Mouse (Mus musculus) spleen, adult 18-20 months (tissue): ENCODE measurements around the gene Sult4a1.
A peak's percentile ranks its signal among the peaks of the same experiment; 100 is the strongest.
"Not testable (repeated sequence)": the region's sequence is repeated elsewhere in the genome, so short reads cannot be mapped to it uniquely, and the experiment has no call there.

Experiments used
- DNase-seq, 2 experiments: peaks; one replicate each; pipeline ENCODE4 v3.0.0; 2022; ENCODE audit warnings: mixed read lengths in 2 of 2

The Sult4a1 gene

GRCm38 (mm10) chr15:84105105-84105923 lies at the start of gene Sult4a1:
Gene Sult4a1, minus strand, starts transcription at chr15:84105754.
- DNase-seq: no peak

DNA sequence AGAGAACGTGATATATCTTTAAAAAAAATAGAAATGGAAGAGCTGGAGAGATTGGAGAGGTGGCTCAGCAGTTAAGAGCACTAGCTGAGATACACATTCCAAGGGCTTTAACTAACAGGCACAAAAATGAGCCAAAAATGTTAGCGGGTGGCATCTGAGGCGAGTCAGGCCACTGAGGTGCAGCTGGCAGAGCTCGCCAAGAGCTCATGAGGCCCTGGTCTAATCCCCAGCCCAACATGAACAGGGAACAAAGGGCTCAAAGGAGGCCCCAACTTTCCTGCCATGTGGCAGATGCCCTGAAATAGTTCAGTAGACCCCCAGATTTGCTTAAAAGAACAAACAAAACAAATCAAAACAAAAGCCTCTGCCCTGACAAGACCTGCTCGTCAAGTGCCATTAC lies 35.4 kb upstream of the Sult4a1 start:
- DNase-seq: no peak

- no peak for DNase-seq
Measured at GRCm38 (mm10) chr15:84140109-84140508, 34.6 kb upstream of the Sult4a1 start.

DNA sequence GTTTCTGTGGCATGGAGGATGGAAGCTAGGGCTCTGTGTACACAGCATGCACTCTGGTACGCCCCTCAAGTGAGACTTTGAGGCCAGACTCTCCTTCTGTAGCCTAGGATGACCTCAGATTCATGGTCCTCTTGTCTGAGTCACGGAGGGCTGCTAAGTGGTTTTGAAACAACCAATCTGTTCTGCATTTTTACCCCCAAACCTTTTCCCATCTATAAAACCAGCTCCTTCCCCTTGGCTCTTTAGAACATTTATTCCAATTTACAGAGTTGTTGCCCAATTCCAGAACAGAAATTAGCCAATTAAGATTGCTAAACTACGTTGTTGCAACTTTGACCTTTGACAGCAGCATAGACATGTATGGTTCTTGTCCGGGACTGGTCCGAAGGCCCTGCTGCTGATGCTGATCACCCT lies 34.0 kb upstream of the Sult4a1 start:
- no peak for DNase-seq

DNA sequence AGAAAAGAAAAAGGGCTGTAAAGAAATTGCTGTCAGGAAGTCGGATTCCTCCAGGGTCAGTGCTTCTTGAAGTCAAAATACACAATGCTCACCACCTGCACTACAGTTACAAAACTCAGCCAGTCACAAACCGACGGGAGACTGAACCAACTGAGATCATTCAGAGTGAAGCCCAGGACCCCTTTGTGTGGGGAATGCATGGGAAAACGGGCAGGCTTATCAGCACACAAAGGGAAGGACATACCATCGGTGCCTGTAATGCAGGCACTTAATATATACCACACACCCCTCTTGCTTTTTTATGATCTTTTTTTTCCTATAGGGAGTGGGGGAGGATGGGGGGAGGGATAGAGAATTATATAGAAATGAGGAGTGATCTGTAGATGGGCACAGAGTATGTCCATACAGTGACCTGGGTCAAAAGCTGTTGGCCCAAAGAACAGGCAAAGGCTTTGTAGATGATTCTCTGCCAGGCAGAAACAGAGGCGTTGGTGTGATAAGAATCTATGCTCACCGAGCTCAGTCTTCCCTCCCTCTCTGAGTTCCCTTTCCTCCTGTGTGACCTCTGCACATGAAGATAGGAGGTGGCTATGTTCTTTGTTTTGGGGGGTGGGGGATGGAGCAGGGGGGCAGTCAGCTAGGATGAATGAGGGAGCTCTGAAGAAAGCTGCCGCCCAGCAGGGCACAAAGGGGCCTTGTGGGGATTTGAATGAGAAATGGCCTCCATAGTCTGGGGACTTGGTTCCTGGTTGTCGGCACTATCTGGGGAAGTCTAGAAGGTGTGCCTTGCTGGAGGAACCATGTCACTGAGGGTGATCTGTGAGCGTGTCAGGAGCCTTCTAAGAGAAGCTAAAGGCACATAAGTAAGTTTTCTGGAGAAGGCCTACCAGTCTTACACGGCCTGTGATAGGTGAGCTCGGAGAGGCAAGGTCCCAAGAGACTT lies 31.2 kb upstream of the Sult4a1 start:
- no peak for DNase-seq

- DNase-seq: peak in 1 of 2 experiments; percentile 41
Measured at GRCm38 (mm10) chr15:84135472-84135871, 29.9 kb upstream of the Sult4a1 start.

DNA sequence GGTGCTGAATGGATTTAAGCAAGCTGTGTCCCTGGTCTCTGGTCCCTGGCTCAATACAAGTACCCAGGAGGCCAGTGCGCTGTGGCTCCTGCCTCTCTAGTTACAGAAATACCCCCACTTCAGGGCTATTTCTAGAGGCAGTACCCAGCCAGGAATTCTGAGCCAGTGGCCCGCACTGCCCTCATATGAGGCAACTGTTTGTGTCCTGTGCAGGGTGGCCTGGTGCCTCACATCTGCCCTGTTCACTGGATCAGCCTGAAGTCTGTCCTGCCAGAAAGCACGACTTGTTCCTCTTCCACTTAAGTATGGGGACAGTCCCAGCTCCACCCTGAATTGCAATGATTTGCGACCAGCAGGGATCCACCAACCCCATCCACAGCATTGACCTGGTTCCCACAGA lies 27.9 kb upstream of the Sult4a1 start:
- DNase-seq: no peak

GRCm38 (mm10) chr15:84131971-84132370 lies 26.4 kb upstream of the Sult4a1 start:
- no peak for DNase-seq

- no peak for DNase-seq
Measured at GRCm38 (mm10) chr15:84131096-84131786, 25.7 kb upstream of the Sult4a1 start.

- no peak for DNase-seq
Measured at GRCm38 (mm10) chr15:84126871-84127270, 21.3 kb upstream of the Sult4a1 start.

DNA sequence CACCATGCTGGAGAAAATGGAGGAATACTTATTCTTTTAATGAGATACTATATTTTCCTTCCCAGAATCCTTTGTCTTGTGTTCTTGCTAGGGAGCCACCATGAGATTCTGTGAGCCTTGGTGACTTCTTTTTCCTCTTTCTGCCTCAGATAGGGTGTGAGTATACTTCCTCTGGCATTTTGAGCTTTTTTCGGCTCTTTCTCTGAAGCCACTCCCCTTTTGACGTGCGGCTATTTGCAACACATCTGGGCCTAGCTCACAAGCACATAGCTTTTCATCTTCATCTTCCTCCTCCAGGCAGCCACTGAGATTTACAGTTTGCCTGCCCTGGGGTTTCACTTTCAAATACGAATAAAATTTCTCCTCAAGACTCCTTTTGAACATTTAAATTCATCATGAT lies 20.9 kb upstream of the Sult4a1 start:
- no peak for DNase-seq

DNA sequence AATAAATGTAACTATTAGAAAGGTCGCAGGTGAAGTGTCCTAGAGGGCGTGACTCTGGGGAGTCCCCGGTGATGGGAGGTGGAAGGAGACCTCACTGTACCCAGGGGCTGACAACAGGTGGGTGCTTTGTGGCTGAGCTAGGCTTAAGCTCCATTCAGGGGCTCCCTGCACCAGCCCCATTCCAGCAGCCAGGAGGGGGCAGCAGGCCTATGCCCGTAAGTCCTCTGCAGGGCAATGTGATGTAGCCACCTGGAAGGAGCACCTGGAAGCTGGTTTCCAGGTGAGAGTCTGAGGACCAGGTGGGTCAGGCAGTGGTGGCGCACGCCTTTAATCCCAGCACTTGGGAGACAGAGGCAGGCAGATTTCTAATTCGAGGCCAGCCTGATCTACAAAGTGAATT lies 18.5 kb upstream of the Sult4a1 start:
- no peak for DNase-seq

DNA sequence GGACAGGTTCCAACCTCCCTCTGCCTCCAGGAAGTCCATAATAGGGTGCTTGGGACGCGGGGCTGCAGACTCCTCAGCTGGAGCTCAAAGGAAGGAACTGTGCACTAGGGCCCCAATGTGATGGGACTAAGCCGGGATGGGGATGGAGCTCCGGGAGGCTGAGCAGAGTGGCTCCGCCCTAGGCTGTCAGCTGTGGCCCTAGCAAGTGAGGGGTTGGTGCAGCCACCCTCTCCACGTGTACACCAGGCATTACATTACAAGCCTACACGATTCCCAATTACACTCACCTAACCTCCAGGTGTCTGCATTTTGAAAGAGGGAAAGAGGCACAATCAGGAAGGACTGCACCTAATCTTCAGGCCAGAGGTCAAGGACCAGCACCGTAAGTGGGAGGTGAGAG lies 17.5 kb upstream of the Sult4a1 start, which contains the start of gene Pnpla5:
TSS of gene Pnpla5 (minus strand) at position 101 of the 400 bp plus-strand sequence.
- DNase-seq: no peak

- no peak for DNase-seq
Measured at GRCm38 (mm10) chr15:84121036-84121435, 15.5 kb upstream of the Sult4a1 start.

- no peak for DNase-seq
Measured at GRCm38 (mm10) chr15:84120612-84121011, 15.1 kb upstream of the Sult4a1 start.

DNA sequence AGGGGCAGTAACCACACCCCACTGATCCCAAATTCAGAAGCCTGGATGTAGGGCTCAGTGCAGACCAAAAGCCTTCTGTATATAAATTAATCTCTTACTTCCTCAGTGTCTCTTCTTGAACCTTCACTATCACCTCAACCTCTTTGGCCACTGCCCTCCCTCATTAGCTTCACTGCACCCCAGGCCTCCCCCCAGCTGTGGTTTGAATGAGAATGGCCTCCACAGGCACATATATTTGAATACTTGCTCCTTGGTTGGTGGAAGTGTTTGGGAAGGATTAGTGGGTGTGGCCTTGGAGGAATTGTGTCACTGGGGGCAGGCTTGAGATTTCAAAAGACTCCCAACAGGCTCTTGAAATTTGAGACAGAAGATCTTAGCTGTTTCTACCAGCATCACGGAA lies 10.9 kb upstream of the Sult4a1 start:
- no peak for DNase-seq

GRCm38 (mm10) chr15:84115727-84116126 lies 10.2 kb upstream of the Sult4a1 start:
- DNase-seq: no peak

GRCm38 (mm10) chr15:84113873-84114272 lies 8.3 kb upstream of the Sult4a1 start:
- no peak for DNase-seq

- no peak for DNase-seq
Measured at GRCm38 (mm10) chr15:84108899-84109298, 3.3 kb upstream of the Sult4a1 start.

DNA sequence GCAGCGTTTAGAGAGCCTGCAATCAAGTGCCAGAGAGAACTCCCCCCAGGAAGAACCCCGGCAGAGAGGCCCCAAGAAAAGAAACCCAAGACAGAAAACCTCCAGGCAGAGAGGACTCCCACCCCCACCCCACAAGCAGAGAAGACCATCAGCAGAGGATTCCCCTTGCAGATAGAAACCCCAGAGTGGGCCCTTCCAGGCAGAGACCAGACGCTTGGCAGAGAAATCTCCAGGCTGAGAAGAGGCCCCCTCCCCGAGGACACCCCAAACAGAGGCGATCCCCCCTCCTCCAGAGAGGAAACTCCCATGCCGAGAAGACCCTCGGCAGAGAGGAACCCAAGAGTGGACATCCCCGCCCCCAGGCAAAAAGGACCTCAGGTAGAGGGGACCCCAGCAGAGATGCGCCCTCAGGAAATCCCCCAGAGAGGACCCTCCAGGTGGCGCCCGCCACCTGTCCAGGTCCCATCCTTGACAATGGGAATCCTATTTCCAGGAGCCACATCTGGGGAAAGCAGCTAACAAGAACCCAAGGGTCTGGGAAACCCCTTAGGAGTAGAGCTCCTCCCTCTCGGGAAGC lies 458 bp upstream of the Sult4a1 start:
- DNase-seq: no peak

DNA sequence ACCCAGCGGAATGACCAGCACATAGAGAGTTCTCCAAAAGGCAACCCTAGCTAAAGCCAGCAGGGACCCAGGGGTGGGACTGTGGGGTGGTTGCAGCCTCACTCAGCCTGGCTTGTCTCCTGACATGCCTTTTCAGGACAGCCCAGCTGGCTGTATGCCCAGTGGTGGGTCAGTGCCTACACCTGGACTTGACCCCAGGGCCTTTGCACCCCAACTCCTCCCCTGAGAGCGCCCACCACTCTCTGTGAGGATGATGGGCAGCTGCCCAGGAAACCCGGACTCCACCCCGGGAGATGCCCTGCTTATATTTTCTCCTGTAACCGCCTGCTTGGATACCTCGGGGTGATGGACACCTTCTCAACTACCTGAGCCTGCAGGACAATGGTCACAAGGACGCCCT lies 928 bp downstream of the Sult4a1 start:
- DNase-seq: no peak

DNA sequence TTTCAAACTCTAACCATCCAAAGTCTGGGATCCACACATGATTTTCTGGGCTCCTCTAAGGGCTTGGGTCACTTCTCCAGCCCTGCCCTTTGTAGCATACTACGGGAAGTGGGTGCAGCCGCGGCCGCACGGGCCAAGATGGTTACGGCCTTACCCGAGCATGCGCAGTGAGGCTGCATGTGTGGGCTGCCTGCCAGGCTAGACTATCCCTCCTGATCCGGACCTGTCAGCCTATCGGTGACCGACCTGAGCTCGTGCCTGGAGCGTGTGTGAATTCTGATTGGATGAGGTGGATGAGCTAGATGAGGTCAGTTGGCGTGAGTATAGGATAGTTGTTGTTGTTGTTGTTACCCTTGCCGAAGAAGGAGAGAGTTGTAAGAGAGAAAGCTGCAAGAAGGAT lies 8.0 kb downstream of the Sult4a1 start:
- DNase-seq: not testable (repeated sequence)

- no peak for DNase-seq
Measured at GRCm38 (mm10) chr15:84096051-84096450, 9.5 kb downstream of the Sult4a1 start.
